Mouse (Mus musculus) telencephalon, adult 2 months (tissue): Measurements from ENCODE around the gene Btaf1.
"Not testable (repeated sequence)": the region's sequence is repeated elsewhere in the genome, so short reads cannot be mapped to it uniquely, and the experiment has no call there.

ENCODE experiments used
- DNase-seq: peaks from one replicate; pipeline ENCODE4 v3.0.0-alpha.2; 2011; ENCODE audit warnings: low read depth, low spot score

The Btaf1 gene

GRCm38 (mm10) chr19:36922015-36922414 is 3.9 kb upstream of the Btaf1 start:
- DNase-seq: no peak

- DNase-seq: no peak
These were observed 2.9 kb upstream of the Btaf1 start for GRCm38 (mm10) chr19:36922936-36923335.

- DNase-seq: no peak
These were observed 816 bp downstream of the Btaf1 start for GRCm38 (mm10) chr19:36926553-36927236.

GRCm38 (mm10) chr19:36927800-36928361 is 2.0 kb downstream of the Btaf1 start:
- no peak for DNase-seq

DNA sequence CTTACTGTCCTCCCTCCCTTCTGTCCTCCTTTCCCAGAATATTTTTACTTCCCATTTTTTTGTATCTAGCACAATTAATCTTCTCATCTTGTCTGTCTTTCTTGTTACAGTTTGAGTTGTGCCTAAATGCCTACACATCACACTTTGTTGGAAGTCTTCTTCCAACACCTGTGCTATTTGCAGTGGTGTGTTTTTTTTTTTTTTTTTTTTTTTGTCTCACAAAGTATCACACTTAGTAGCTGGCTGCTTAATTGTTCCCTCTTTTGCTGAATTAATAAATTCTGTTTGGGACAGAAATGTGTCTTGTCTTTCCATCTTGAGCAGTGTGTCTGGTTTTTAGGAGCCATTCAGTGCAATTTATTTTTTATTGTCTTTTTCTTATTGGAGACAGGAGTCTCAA is 3.9 kb downstream of the Btaf1 start:
- no peak for DNase-seq

GRCm38 (mm10) chr19:36932097-36932496 is 6.2 kb downstream of the Btaf1 start:
- no peak for DNase-seq

DNA sequence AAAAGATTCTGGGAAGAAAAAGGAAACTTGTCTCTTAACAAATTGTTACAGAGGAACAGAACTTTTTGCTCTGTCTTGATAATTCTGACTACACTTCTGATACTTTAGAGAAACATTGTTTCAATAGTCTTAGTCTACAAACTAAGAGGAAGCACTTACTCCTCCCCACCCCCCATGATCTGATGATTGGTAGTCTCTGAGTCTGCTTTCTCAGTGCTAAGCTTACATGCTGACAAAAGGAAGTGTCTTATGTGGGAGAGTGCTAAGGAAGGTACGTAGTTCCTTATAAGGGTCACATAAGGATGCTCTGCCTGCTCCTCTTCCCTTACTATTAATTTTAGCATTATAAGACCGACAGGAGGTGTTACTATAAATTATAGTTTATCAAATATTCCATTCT is 6.7 kb downstream of the Btaf1 start:
- DNase-seq: no peak

DNA sequence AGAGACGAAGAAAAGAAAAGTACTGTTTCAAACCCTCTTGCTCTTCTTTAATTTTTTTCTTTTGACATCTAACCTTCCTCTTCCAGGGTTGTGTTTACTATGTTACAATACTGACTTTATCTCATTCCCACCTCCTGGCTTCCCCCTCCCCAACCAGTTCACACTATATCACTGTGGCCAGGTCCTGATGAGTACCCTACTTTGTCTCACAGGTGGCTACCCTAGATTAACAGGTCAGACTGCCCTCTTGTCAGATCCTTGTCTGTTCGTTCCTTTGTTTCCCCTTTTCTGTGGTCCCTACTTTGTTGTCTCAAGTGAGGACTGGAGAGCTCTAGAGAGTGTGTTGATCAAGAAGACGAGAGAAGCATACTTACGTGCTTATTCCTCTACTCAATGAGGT is 10.4 kb downstream of the Btaf1 start:
- DNase-seq: no peak

GRCm38 (mm10) chr19:36938008-36938407 is 12.1 kb downstream of the Btaf1 start:
- no peak for DNase-seq

GRCm38 (mm10) chr19:36940064-36940463 is 14.2 kb downstream of the Btaf1 start:
- no peak for DNase-seq

DNA sequence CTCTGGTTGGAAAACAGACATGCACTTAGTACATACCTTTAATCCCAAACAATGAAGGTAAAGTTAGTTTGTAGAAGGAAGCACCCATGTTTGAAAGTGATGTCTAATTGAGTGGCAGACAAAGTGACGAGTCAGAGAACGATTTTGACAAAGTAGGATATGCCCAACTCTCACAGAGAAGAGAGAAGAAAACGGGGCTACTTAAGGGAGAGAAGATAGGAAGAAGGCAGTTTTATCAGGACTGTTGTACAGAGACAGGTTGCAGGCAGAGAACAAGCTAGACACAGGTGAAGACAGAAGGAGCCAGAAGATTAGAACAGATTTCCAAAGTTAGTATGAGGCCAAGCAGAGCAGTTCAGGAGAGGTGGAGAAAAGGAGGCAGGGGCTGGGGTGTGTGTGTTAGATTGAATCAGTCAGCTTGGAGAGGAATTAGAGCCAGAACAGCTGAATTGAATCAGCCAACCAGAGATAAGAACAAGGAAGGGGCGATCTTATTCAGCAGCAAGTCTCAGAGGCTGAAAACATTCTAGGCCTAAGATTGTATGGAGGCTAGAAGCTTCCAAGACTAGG is 27.8 kb downstream of the Btaf1 start:
- DNase-seq: no peak

DNA sequence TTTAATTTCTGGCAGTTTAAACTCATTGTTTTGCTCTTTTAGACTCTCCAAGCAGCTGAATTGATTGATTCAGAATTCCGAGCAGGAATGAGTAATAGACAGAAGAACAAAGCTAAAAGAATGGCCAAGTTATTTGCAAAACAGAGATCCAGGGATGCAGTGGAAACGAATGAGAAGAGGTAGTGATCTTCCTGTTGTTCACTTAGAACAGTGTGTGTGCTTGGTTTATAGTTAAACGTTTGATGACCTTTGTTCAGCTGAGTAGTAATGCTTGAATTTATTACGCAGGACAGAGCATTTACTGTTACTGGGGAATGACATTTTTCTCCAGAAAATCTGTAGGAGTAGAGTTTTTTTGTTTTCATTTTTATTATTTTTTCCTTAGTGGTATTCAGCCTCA is 32.5 kb downstream of the Btaf1 start:
- DNase-seq: no peak

DNA sequence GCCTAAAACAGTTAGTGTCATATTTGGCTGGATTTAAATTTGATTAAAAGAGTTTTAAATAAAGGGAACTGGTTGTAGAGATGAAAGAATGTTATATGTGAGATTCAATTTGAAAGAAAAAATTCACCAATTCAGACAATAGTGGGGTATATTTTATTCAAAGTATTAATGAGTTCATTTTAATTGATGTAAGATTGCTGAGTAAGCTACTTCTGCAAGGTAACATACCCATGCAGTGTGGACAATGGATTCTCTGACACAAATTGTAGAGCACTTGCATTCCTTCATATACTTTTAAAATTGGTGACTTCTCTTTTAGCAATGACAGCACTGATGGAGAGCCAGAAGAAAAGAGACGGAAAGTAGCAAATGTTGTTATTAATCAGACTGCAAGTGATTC is 35.4 kb downstream of the Btaf1 start:
- DNase-seq: no peak

DNA sequence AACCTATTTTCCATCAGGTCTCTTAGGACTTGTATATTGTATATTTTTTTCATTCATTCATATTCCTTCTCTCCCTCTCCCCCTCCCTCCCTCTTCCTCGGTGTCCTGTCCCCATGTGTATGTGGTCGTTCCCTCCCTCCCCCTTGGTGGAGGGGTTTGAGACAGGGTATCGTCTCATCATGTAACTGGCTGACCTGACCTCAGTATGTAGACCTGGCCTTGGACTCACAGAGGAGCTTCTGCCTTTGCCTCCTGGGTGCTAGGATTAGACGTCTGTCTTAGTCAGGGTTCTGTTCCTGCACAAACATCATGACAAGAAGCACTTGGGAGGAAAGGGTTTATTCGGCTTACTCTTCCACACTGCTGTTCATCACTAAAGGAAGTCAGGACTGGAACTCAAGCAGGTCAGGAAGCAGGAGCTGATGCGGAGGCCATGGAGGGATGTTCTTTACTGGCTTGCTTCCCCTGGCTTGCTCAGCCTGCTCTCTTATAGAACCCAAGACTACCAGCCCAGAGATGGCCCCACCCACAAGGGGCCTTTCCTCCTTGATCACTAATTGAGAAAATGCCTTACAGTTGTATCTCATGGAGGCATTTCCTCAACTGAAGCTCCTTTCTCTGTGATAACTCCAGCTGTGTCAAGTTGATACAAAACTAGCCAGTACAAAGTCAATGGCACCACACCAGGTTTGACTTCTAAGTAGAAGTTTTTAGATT is 36.8 kb downstream of the Btaf1 start:
- not testable (repeated sequence) for DNase-seq

DNA sequence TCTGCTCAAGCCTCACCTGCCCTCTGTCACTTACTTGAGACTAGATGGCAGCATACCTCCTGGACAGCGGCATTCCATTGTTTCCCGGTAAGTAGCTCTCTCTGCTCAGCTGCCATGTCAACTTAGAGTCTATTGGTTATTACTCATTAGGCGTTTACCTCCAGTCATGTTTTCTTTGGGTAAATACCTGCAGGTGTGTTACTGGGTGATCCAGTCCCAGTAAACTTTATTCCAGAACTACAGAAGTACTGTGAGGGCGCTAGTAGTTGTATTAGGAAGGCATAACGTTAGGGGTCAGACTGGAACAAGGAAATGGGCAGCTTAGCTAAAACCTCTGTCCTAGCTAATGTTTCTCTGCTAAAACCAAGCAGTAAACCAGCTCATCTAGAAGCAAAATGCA is 78.7 kb downstream of the Btaf1 start:
- DNase-seq: no peak

DNA sequence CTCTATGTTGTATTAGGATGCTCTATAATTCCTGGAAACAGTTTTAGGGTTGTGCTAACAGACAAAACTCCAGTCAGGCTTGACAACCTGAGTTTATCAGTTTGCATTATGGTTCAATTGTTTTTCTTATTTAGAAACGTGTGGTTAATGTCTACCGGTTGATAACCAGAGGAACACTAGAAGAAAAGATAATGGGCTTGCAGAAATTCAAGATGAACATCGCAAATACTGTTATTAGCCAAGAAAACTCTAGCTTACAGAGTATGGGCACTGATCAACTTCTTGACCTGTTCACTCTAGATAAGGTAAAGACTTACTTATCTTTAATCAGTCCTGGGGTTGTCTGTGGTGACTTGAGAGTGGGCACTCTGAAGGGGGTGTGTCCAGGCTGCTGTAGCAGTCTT is 84.0 kb downstream of the Btaf1 start:
- no peak for DNase-seq

DNA sequence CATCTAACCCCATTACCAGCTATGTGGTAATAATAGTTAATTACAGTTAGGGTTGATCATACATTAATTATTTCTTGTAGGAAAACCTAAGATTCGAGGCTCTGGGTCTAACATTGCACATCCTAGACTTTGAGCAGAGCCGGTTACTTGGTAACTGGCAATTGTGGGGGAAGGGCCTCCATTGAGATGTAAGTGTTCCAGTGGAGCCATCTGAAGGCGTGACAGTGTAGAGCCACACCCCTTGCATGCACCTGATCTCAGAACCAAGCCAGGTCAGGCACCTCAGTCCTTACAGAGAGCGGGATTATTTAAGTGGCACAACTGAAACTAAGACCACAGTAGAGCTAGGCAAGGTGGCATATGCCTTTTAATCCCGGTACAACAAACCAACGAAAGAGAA is 87.6 kb downstream of the Btaf1 start:
- no peak for DNase-seq

- no peak for DNase-seq
These were observed 88.5 kb downstream of the Btaf1 start for GRCm38 (mm10) chr19:37014173-37014939.

GRCm38 (mm10) chr19:37016890-37017289 is 91.0 kb downstream of the Btaf1 start:
- no peak for DNase-seq

DNA sequence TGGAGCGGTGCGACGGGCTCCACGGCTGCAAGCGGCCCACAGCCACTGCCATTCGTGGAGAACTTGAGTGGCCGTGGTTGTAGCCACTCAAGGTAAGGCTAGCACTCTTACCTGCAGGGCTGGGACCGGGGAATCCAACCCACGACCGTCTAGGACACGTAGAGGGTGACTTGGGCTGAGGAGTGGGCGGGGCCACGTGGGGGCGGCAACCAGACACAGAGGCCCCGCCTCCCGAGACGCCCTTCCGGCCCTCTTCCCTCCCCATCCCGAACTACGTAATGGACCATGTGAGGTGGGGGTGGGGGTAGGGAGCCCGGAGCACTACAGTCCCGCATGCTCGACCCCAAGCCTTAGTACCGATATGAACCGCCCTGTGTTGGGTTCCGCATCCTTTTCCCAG is 92.5 kb downstream of the Btaf1 start:
- DNase-seq: no peak

DNA sequence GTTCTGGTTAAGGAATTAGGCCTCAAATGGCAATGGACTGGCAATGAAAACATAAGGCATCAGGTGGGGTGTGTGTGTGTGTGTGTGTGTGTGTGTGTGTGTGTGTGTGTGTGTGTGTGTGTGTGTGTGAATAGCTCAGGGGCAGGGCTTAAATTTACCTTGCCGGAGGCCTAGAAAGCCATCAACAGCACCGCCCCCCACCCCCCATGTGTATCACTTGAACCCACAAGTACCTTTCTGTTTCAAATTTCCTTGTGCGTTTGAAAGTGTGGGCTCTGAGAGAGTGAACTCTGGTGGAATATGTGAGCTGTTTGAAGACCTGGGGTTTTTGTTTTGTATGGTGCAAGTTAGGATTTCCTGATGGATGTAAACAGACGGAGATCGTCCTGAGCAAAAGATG is 93.1 kb downstream of the Btaf1 start:
- no peak for DNase-seq

DNA sequence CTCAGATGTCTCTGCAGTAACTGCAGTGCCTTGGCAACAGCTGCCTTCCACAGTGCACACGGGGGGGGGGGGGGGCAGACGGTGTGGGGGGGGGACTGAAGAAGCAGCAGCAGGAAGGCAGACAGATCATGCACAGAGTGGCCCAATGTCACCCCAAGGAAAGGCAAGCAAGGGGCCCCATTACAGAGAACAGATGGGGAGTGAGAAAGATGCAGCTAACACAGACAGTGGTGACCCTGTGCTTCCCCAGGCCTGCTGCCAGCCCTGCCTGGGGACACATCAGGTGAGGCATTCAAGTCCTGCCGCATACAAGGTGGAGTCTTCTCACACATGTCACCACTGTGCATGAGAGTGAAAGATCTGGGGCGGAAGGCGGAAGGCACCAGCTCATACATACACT is 94.7 kb downstream of the Btaf1 start:
- no peak for DNase-seq
